Mouse (Mus musculus) CD4-positive, CD25-positive, alpha-beta regulatory T cell, adult 2 months (primary cell): ENCODE results near the gene Prrc2b.

Experiments
- DNase-seq: peaks from one replicate; pipeline ENCODE4 v3.0.0-alpha.2; 2012; ENCODE audit warnings: low read depth, low spot score

The Prrc2b gene

DNA sequence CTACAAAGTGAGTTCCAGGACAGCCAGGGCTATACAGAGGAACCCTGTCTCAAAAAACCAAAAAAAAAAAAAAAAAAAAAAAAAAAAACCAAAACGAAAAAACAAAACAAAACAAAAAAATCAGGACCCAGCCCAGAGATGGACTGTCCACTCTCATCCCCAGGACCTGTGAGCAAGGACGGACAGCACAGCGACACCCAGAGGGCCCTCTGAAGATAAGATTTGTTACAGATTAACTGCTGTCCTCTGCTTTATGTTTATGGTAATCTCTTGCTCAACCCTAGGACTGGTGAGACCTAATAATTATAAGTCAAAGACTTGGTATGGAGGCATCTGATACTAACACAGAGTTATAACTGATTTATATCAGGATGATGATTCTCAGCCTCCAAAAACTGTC is 124.9 kb downstream of the Prrc2b start:
- DNase-seq: no peak

GRCm38 (mm10) chr2:32282289-32282688 is 131.4 kb downstream of the Prrc2b start:
- DNase-seq: no peak

- peak; percentile 78 for DNase-seq
These were observed 131.8 kb downstream of the Prrc2b start for GRCm38 (mm10) chr2:32282727-32283126.

DNA sequence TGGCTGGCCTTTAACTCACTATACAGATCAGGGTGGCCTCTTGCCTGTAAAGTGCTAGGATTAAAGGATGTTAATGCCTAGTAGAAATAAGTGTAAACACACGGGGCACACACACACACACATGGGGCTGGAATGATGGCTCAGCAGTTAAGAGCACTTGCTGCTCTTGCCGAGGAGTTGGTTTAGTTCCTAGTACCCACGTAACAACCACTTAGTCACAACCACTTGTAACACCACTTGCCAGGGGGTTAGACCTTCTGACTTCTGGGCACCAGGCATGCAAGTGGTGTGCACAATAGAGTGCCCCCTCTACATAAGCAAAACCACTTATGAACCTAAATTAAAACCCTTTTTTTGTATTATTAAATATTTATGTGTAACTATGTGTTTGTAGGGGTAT is 133.1 kb downstream of the Prrc2b start:
- no peak for DNase-seq
